Mouse (Mus musculus): ENCODE measurements at regions not wholly inside any gene's neighbourhood (a gene's known extent, or its start where the extent isn't known, plus 50 kb on each side); places are given as distances from the start of the nearest gene placed in this dataset.

- TF ChIP-seq CTCF (IDR thresholded peaks at IDR 0.05; ENCODE audit: borderline replicate concordance, insufficient read depth, low read length) (no peak), POLR2A (IDR thresholded peaks at IDR 0.05; ENCODE audit: low read depth, low read length) (no peak)
Measured at GRCm38 (mm10) chr11:19154813-19155616, 136.2 kb upstream of the Meis1 start.

Measured in embryonic fibroblast, embryonic 13.5 days (primary cell).